Mouse (Mus musculus): ENCODE measurements around the gene Tenm2. TPM values are rescaled to one million over a fixed set of nuclear protein-coding genes. Genes with fewer than 3 reads are reported as not detected.

Gene Tenm2
- 1.7 and 1.8 TPM in 2 replicates for polyA plus RNA-seq (2016; fragmentation: Nextera tagmentation; extraction: Ambion mirVana)

GRCm38 (mm10) chr11:37235914-37236600, at the start of gene Tenm2:
Gene Tenm2, minus strand, starts transcription at chr11:37235964.
- Histone ChIP-seq H3K27me3 (ENCODE audit: insufficient read depth, poor library complexity, severe bottlenecking) (peaks cover 19% of the 10 kb centered on the region; the same call in 1 of the 2 replicates), H3K4me1 (no peaks in the 10 kb centered on the region), H3K27ac (peak within 1 kb of the TSS; percentile 80), H3K36me3 (no peaks in the 10 kb centered on the region), H3K9me3 (no peaks in the 10 kb centered on the region), H3K4me3 (peak within 1 kb of the TSS; percentile 79)
- peak; percentile 78 for DNase-seq (ENCODE audit: low spot score)
- WGBS, result under 1% methylated on average over 59 of the region's 59 CpGs

GRCm38 (mm10) chr11:37285186-37285585, 49.4 kb upstream of the Tenm2 start:
- H3K9me3 ChIP-seq, result no peaks in the 10 kb centered on the region
- H3K36me3 ChIP-seq, result no peaks in the 10 kb centered on the region
- 89% methylated on average over 2 of the region's 2 CpGs for WGBS
- no peaks in the 10 kb centered on the region for H3K27me3 ChIP-seq (ENCODE audit: insufficient read depth, poor library complexity, severe bottlenecking)
- no peak overlapping the region for H3K27ac ChIP-seq
- H3K4me1 ChIP-seq, result no peaks in the 10 kb centered on the region
- H3K4me3 ChIP-seq, result no peak overlapping the region
- DNase-seq (ENCODE audit: low spot score), result no peak

GRCm38 (mm10) chr11:37248796-37249195, 13.0 kb upstream of the Tenm2 start:
- no peaks in the 10 kb centered on the region for H3K27me3 ChIP-seq (ENCODE audit: insufficient read depth, poor library complexity, severe bottlenecking)
- DNase-seq (ENCODE audit: low spot score), result no peak
- WGBS, result 55% methylated on average over 2 of the region's 2 CpGs

GRCm38 (mm10) chr11:37237096-37237725, 1.4 kb upstream of the Tenm2 start:
- 45% methylated on average over 7 of the region's 7 CpGs for WGBS
- H3K27ac ChIP-seq, result peak overlapping the region; percentile 80
- H3K9me3 ChIP-seq, result no peaks in the 10 kb centered on the region
- peaks cover 19% of the 10 kb centered on the region; the same call in 1 of the 2 replicates for H3K27me3 ChIP-seq (ENCODE audit: insufficient read depth, poor library complexity, severe bottlenecking)
- H3K4me3 ChIP-seq, result peak overlapping the region; percentile 79
- H3K36me3 ChIP-seq, result no peaks in the 10 kb centered on the region
- DNase-seq (ENCODE audit: low spot score), result no peak
- no peaks in the 10 kb centered on the region for H3K4me1 ChIP-seq

More at GRCm38 (mm10) chr11:37248796-37249195, 13.0 kb upstream of the Tenm2 start:
- Histone ChIP-seq H3K4me1 (no peaks in the 10 kb centered on the region), H3K36me3 (no peaks in the 10 kb centered on the region), H3K9me3 (no peaks in the 10 kb centered on the region), H3K4me3 (no peak overlapping the region), H3K27ac (no peak overlapping the region)

- no peaks in the 10 kb centered on the region for H3K36me3 ChIP-seq
- peak overlapping the region; percentile 80 for H3K27ac ChIP-seq
- peak overlapping the region; percentile 79 for H3K4me3 ChIP-seq
- DNase-seq (ENCODE audit: low spot score), result peak; percentile 79
- WGBS, result under 1% methylated on average over 31 of the region's 31 CpGs
- H3K4me1 ChIP-seq, result no peaks in the 10 kb centered on the region
- H3K9me3 ChIP-seq, result no peaks in the 10 kb centered on the region
- peaks cover 19% of the 10 kb centered on the region; the same call in 1 of the 2 replicates for H3K27me3 ChIP-seq (ENCODE audit: insufficient read depth, poor library complexity, severe bottlenecking)
These were observed 878 bp upstream of the Tenm2 start for GRCm38 (mm10) chr11:37236601-37237083.

GRCm38 (mm10) chr11:37235021-37235795, 556 bp downstream of the Tenm2 start:
- WGBS, result 10% methylated on average over 18 of the region's 18 CpGs
- no peaks in the 10 kb centered on the region for H3K36me3 ChIP-seq
- H3K27me3 ChIP-seq (ENCODE audit: insufficient read depth, poor library complexity, severe bottlenecking), result peaks cover 19% of the 10 kb centered on the region; the same call in 1 of the 2 replicates
- H3K4me3 ChIP-seq, result peak overlapping the region; percentile 79
- H3K4me1 ChIP-seq, result no peaks in the 10 kb centered on the region
- no peak for DNase-seq (ENCODE audit: low spot score)
- H3K27ac ChIP-seq, result no peak overlapping the region
- no peaks in the 10 kb centered on the region for H3K9me3 ChIP-seq

GRCm38 (mm10) chr11:37227404-37227803, 8.4 kb downstream of the Tenm2 start:
- DNase-seq (ENCODE audit: low spot score), result no peak
- WGBS, result 62% methylated on average over 1 of the region's 1 CpGs
- H3K27me3 ChIP-seq (ENCODE audit: insufficient read depth, poor library complexity, severe bottlenecking), result no peaks in the 10 kb centered on the region; the same call in 1 of the 2 replicates
- H3K4me1 ChIP-seq, result no peaks in the 10 kb centered on the region
- H3K9me3 ChIP-seq, result no peaks in the 10 kb centered on the region
- no peak overlapping the region for H3K4me3 ChIP-seq
- no peaks in the 10 kb centered on the region for H3K36me3 ChIP-seq
- no peak overlapping the region for H3K27ac ChIP-seq

GRCm38 (mm10) chr11:37226943-37227342, 8.8 kb downstream of the Tenm2 start:
- Histone ChIP-seq H3K4me1 (no peaks in the 10 kb centered on the region), H3K4me3 (no peak overlapping the region), H3K27me3 (ENCODE audit: insufficient read depth, poor library complexity, severe bottlenecking) (peaks cover 4% of the 10 kb centered on the region; the same call in 1 of the 2 replicates), H3K27ac (no peak overlapping the region), H3K9me3 (no peaks in the 10 kb centered on the region), H3K36me3 (no peaks in the 10 kb centered on the region)
- 65% methylated on average over 10 of the region's 10 CpGs for WGBS
- no peak for DNase-seq (ENCODE audit: low spot score)

- H3K4me3 ChIP-seq, result no peak overlapping the region
- 0 out of 2 replicates have a peak, but pooled peaks cover 4% of the 10 kb centered on the region for H3K27me3 ChIP-seq (ENCODE audit: insufficient read depth, poor library complexity, severe bottlenecking)
- DNase-seq (ENCODE audit: low spot score), result no peak
- no peaks in the 10 kb centered on the region for H3K36me3 ChIP-seq
- WGBS, result 72% methylated on average over 2 of the region's 2 CpGs
- H3K27ac ChIP-seq, result no peak overlapping the region
- no peaks in the 10 kb centered on the region for H3K9me3 ChIP-seq
- H3K4me1 ChIP-seq, result no peaks in the 10 kb centered on the region
These were observed 13.0 kb downstream of the Tenm2 start for GRCm38 (mm10) chr11:37222737-37223136.

- H3K36me3 ChIP-seq, result no peaks in the 10 kb centered on the region
- H3K27ac ChIP-seq, result no peak overlapping the region
- WGBS, result 71% methylated on average over 2 of the region's 2 CpGs
- H3K9me3 ChIP-seq, result no peaks in the 10 kb centered on the region
- no peak overlapping the region for H3K4me3 ChIP-seq
- 0 out of 2 replicates have a peak, but pooled peaks cover 4% of the 10 kb centered on the region for H3K27me3 ChIP-seq (ENCODE audit: insufficient read depth, poor library complexity, severe bottlenecking)
- no peaks in the 10 kb centered on the region for H3K4me1 ChIP-seq
- no peak for DNase-seq (ENCODE audit: low spot score)
These were observed 13.7 kb downstream of the Tenm2 start for GRCm38 (mm10) chr11:37222056-37222455.

GRCm38 (mm10) chr11:37220921-37221320, 14.8 kb downstream of the Tenm2 start:
- Histone ChIP-seq H3K27me3 (ENCODE audit: insufficient read depth, poor library complexity, severe bottlenecking) (0 out of 2 replicates have a peak, but pooled peaks cover 4% of the 10 kb centered on the region), H3K27ac (no peak overlapping the region), H3K4me1 (no peaks in the 10 kb centered on the region), H3K36me3 (no peaks in the 10 kb centered on the region), H3K4me3 (no peak overlapping the region), H3K9me3 (no peaks in the 10 kb centered on the region)
- 55% methylated on average over 6 of the region's 6 CpGs for whole genome bisulfite sequencing
- DNase-seq (ENCODE audit: low spot score), result no peak

- Histone ChIP-seq H3K9me3 (no peaks in the 10 kb centered on the region), H3K36me3 (no peaks in the 10 kb centered on the region), H3K4me1 (no peaks in the 10 kb centered on the region), H3K27me3 (ENCODE audit: insufficient read depth, poor library complexity, severe bottlenecking) (no peaks in the 10 kb centered on the region), H3K27ac (no peak overlapping the region), H3K4me3 (no peak overlapping the region)
- DNase-seq (ENCODE audit: low spot score), result peak; percentile 78
- WGBS, result 9% methylated on average over 3 of the region's 3 CpGs
These were observed 49.6 kb downstream of the Tenm2 start for GRCm38 (mm10) chr11:37186132-37186531.
